Mouse (Mus musculus): Measurements from ENCODE around the gene Ttc7b. TPM values are rescaled to one million over a fixed set of nuclear protein-coding genes. Genes with fewer than 3 reads are reported as not detected.

The Ttc7b gene
- polyA plus RNA-seq, 1 experiment from 2014 or later: 3.7 TPM

DNA sequence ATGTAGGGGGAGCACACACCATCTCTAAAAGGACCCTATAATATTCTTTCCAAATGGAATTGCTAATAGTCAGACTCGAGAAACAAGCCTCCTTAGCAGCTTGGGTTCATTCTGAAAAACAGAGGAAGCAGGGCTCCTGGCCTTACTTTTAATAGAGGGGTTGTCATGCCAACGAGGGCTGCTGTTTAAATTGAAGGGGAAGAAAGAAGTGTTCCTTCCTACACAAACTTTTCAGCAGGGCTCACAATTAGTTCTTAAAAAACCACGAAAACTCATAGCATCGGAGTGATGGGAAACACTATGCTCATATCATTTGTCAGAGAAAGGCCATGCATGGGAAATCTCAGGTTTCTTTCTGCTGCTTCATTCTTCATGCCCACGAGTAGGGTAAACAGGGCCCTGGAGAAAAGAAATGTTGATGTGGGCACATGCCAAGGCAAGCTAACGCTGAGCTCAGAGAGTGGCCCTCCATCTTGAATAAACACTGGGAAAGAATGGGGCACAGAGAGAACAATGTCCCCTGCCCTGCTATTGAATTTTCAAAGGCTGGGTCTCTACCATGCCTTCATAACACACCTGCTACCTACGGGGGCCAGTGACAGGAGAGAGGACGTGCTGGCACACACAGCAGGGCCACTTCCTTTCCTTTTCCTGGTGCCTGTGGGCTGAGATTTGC lies 122.2 kb downstream of the Ttc7b start:
- Histone ChIP-seq H3K4me1 (replicated peaks; ENCODE audit: control insufficient read depth, insufficient read depth, low read length) (peaks cover 9% of the 10 kb centered on the region), H3K9me3 (ENCODE audit: control insufficient read depth, low read length) (no peaks in the 10 kb centered on the region), H3K36me3 (ENCODE audit: control insufficient read depth, insufficient read depth, low read length) (peaks cover 10% of the 10 kb centered on the region), H3K9ac (ENCODE audit: low read length) (no peak overlapping the region), H3K4me2 (ENCODE audit: low read depth, low read length) (no peak overlapping the region), H3K27ac (ENCODE audit: low read length) (peak overlapping the region; percentile 69), H3K27me3 (ENCODE audit: control insufficient read depth, insufficient read depth, low read depth, low read length) (no peaks in the 10 kb centered on the region), H3K4me3 (ENCODE audit: low read length) (no peak overlapping the region)
- WGBS: 60% methylated on average over 8 of the region's 8 CpGs
- peak; percentile 51; the same call in 1 of the 2 replicates for ATAC-seq (ENCODE audit: low read depth)

- Histone ChIP-seq H3K9ac (ENCODE audit: low read length) (no peak overlapping the region), H3K4me3 (ENCODE audit: low read length) (no peak overlapping the region), H3K9me3 (ENCODE audit: control insufficient read depth, low read length) (no peaks in the 10 kb centered on the region), H3K4me2 (ENCODE audit: low read depth, low read length) (no peak overlapping the region), H3K4me1 (replicated peaks; ENCODE audit: control insufficient read depth, insufficient read depth, low read length) (peaks cover 9% of the 10 kb centered on the region), H3K27ac (ENCODE audit: low read length) (no peak overlapping the region; the same call in 1 of the 2 replicates), H3K36me3 (ENCODE audit: control insufficient read depth, insufficient read depth, low read length) (peaks cover 10% of the 10 kb centered on the region), H3K27me3 (ENCODE audit: control insufficient read depth, insufficient read depth, low read depth, low read length) (no peaks in the 10 kb centered on the region)
- no peak for ATAC-seq (ENCODE audit: low read depth)
- WGBS: 82% methylated on average over 15 of the region's 15 CpGs
Measured at GRCm38 (mm10) chr12:100397432-100398146, 123.0 kb downstream of the Ttc7b start.

- H3K9ac ChIP-seq (ENCODE audit: low read length): no peak overlapping the region
- H3K4me3 ChIP-seq (ENCODE audit: low read length): no peak overlapping the region
- H3K9me3 ChIP-seq (ENCODE audit: control insufficient read depth, low read length): no peaks in the 10 kb centered on the region
- H3K4me2 ChIP-seq (ENCODE audit: low read depth, low read length): no peak overlapping the region
- 87% methylated on average over 2 of the region's 2 CpGs for WGBS
- H3K36me3 ChIP-seq (ENCODE audit: control insufficient read depth, insufficient read depth, low read length): peaks cover 13% of the 10 kb centered on the region
- peaks cover 11% of the 10 kb centered on the region for H3K4me1 ChIP-seq (replicated peaks; ENCODE audit: control insufficient read depth, insufficient read depth, low read length)
- H3K27ac ChIP-seq (ENCODE audit: low read length): no peak overlapping the region
- no peak for ATAC-seq (ENCODE audit: low read depth)
- no peaks in the 10 kb centered on the region for H3K27me3 ChIP-seq (ENCODE audit: control insufficient read depth, insufficient read depth, low read depth, low read length)
Measured at GRCm38 (mm10) chr12:100396806-100397205, 123.8 kb downstream of the Ttc7b start.

GRCm38 (mm10) chr12:100393532-100393931 lies 127.1 kb downstream of the Ttc7b start:
- 76% methylated on average over 3 of the region's 3 CpGs for WGBS
- H3K4me2 ChIP-seq (ENCODE audit: low read depth, low read length): no peak overlapping the region
- no peak overlapping the region for H3K4me3 ChIP-seq (ENCODE audit: low read length)
- no peak overlapping the region for H3K9ac ChIP-seq (ENCODE audit: low read length)
- ATAC-seq (ENCODE audit: low read depth): no peak
- peaks cover 11% of the 10 kb centered on the region for H3K36me3 ChIP-seq (ENCODE audit: control insufficient read depth, insufficient read depth, low read length)
- no peak overlapping the region for H3K27ac ChIP-seq (ENCODE audit: low read length)
- no peaks in the 10 kb centered on the region for H3K27me3 ChIP-seq (ENCODE audit: control insufficient read depth, insufficient read depth, low read depth, low read length)
- H3K9me3 ChIP-seq (ENCODE audit: control insufficient read depth, low read length): no peaks in the 10 kb centered on the region
- 0 out of 2 replicates have a peak, but pooled peaks cover 5% of the 10 kb centered on the region for H3K4me1 ChIP-seq (replicated peaks; ENCODE audit: control insufficient read depth, insufficient read depth, low read length)

DNA sequence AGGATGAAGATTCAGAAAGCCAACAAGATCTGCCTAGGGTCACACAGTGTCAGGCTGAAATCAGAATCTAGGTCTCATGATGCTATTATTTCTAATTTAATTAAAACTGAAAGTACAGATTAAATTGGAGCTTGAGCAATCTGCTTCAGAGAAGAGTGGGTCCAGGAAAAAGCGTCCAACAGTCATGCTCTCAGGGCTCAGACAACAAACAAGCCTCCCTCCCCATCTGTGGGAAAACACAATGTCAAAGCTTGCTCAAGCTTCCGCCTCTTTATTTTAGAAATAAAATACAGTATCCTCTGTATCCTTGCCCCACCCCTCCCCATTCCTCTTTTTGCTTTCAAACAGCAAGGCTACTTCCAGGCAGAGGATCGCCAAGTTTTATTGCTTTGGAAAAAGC lies 127.5 kb downstream of the Ttc7b start:
- no peak overlapping the region for H3K4me3 ChIP-seq (ENCODE audit: low read length)
- 72% methylated on average over 3 of the region's 3 CpGs for WGBS
- H3K36me3 ChIP-seq (ENCODE audit: control insufficient read depth, insufficient read depth, low read length): peaks cover 11% of the 10 kb centered on the region
- 0 out of 2 replicates have a peak, but pooled peaks cover 5% of the 10 kb centered on the region for H3K4me1 ChIP-seq (replicated peaks; ENCODE audit: control insufficient read depth, insufficient read depth, low read length)
- H3K9me3 ChIP-seq (ENCODE audit: control insufficient read depth, low read length): no peaks in the 10 kb centered on the region
- no peak overlapping the region for H3K9ac ChIP-seq (ENCODE audit: low read length)
- H3K4me2 ChIP-seq (ENCODE audit: low read depth, low read length): no peak overlapping the region
- H3K27ac ChIP-seq (ENCODE audit: low read length): no peak overlapping the region
- H3K27me3 ChIP-seq (ENCODE audit: control insufficient read depth, insufficient read depth, low read depth, low read length): no peaks in the 10 kb centered on the region
- ATAC-seq (ENCODE audit: low read depth): no peak

- 76% methylated on average over 5 of the region's 5 CpGs for WGBS
- Histone ChIP-seq H3K36me3 (ENCODE audit: control insufficient read depth, insufficient read depth, low read length) (peaks cover 11% of the 10 kb centered on the region), H3K4me3 (ENCODE audit: low read length) (no peak overlapping the region), H3K9me3 (ENCODE audit: control insufficient read depth, low read length) (no peaks in the 10 kb centered on the region), H3K4me2 (ENCODE audit: low read depth, low read length) (no peak overlapping the region), H3K27me3 (ENCODE audit: control insufficient read depth, insufficient read depth, low read depth, low read length) (no peaks in the 10 kb centered on the region), H3K27ac (ENCODE audit: low read length) (no peak overlapping the region), H3K4me1 (replicated peaks; ENCODE audit: control insufficient read depth, insufficient read depth, low read length) (0 out of 2 replicates have a peak, but pooled peaks cover 3% of the 10 kb centered on the region), H3K9ac (ENCODE audit: low read length) (no peak overlapping the region)
- no peak for ATAC-seq (ENCODE audit: low read depth)
Measured at GRCm38 (mm10) chr12:100392466-100392865, 128.2 kb downstream of the Ttc7b start.

GRCm38 (mm10) chr12:100391890-100392289 lies 128.7 kb downstream of the Ttc7b start:
- Histone ChIP-seq H3K36me3 (ENCODE audit: control insufficient read depth, insufficient read depth, low read length) (peaks cover 11% of the 10 kb centered on the region), H3K4me1 (replicated peaks; ENCODE audit: control insufficient read depth, insufficient read depth, low read length) (0 out of 2 replicates have a peak, but pooled peaks cover 3% of the 10 kb centered on the region), H3K27me3 (ENCODE audit: control insufficient read depth, insufficient read depth, low read depth, low read length) (no peaks in the 10 kb centered on the region), H3K4me2 (ENCODE audit: low read depth, low read length) (no peak overlapping the region), H3K9ac (ENCODE audit: low read length) (no peak overlapping the region), H3K27ac (ENCODE audit: low read length) (no peak overlapping the region), H3K9me3 (ENCODE audit: control insufficient read depth, low read length) (no peaks in the 10 kb centered on the region), H3K4me3 (ENCODE audit: low read length) (no peak overlapping the region)
- 79% methylated on average over 9 of the region's 9 CpGs for WGBS
- peak; percentile 26; the same call in 1 of the 2 replicates for ATAC-seq (ENCODE audit: low read depth)

- H3K4me3 ChIP-seq (ENCODE audit: low read length): no peak overlapping the region
- peaks cover 6% of the 10 kb centered on the region; the same call in 1 of the 2 replicates for H3K4me1 ChIP-seq (replicated peaks; ENCODE audit: control insufficient read depth, insufficient read depth, low read length)
- H3K36me3 ChIP-seq (ENCODE audit: control insufficient read depth, insufficient read depth, low read length): peaks cover 11% of the 10 kb centered on the region
- no peaks in the 10 kb centered on the region for H3K9me3 ChIP-seq (ENCODE audit: control insufficient read depth, low read length)
- 65% methylated on average over 12 of the region's 12 CpGs for WGBS
- no peak overlapping the region for H3K9ac ChIP-seq (ENCODE audit: low read length)
- peak overlapping the region; percentile 75 for H3K27ac ChIP-seq (ENCODE audit: low read length)
- H3K27me3 ChIP-seq (ENCODE audit: control insufficient read depth, insufficient read depth, low read depth, low read length): no peaks in the 10 kb centered on the region
- no peak overlapping the region for H3K4me2 ChIP-seq (ENCODE audit: low read depth, low read length)
- ATAC-seq (ENCODE audit: low read depth): peak; percentile 91
Measured at GRCm38 (mm10) chr12:100389878-100390710, 130.5 kb downstream of the Ttc7b start.

DNA sequence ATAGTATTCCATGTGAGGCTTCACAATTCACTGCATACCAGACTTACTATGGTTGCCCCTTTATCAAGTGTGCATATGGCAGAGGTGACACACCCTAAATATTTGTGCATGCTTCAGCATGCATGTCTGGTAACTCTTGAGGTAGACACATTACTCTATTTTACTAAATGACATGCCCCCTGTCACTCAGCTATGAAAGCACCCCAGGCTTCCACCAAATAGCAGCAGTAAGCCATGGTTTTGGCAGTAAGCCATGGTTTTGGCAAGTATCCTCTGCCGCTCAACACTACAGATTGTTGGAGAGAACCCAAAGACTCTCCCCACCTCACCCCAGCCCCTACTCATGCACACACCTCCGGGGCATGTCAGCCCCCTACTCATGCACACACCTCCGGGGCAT lies 134.4 kb downstream of the Ttc7b start:
- no peak overlapping the region for H3K4me3 ChIP-seq (ENCODE audit: low read length)
- H3K27ac ChIP-seq (ENCODE audit: low read length): no peak overlapping the region
- no peak overlapping the region for H3K9ac ChIP-seq (ENCODE audit: low read length)
- H3K27me3 ChIP-seq (ENCODE audit: control insufficient read depth, insufficient read depth, low read depth, low read length): no peaks in the 10 kb centered on the region
- ATAC-seq (ENCODE audit: low read depth): no peak
- H3K36me3 ChIP-seq (ENCODE audit: control insufficient read depth, insufficient read depth, low read length): no peaks in the 10 kb centered on the region
- WGBS: 35% methylated on average over 3 of the region's 3 CpGs
- H3K4me2 ChIP-seq (ENCODE audit: low read depth, low read length): no peak overlapping the region
- H3K9me3 ChIP-seq (ENCODE audit: control insufficient read depth, low read length): no peaks in the 10 kb centered on the region
- peaks cover 3% of the 10 kb centered on the region; the same call in 1 of the 2 replicates for H3K4me1 ChIP-seq (replicated peaks; ENCODE audit: control insufficient read depth, insufficient read depth, low read length)
